8 mouse cellular contexts compared by ENCODE assay signal in the genomic region with DNA sequence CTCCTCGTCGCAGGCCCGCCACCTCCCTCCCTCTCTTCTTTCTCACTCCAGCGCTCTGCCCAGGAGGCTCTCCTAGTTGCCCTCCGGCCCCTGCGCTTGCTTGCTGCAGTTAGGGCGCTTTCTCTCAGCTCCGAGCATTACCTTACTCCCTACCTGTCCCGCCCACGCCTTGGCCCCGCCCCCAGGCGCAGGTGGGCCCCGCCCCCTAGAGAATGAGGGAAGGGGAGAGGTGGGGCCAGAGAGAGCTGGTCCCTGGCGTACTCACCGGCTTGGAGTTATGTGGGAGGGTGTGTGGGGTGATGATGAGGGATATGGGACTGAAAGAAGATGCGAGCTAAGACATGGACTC. TPM values are rescaled to one million over a fixed set of nuclear protein-coding genes. Genes with fewer than 3 reads are reported as not detected.
DNase-seq lines count a peak whose midpoint lies in the region; ATAC-seq lines count a peak whose summit lies in the region.

No protein-coding gene starts in this region.

- H3K27ac ChIP-seq in embryonic facial prominence, embryonic 14.5 days (replicated peaks; ENCODE audit: low read depth, low read length), result peak overlapping the region; percentile 61
- no peak overlapping the region for H3K27ac ChIP-seq in liver, embryonic 13.5 days
- no peak overlapping the region for H3K27ac ChIP-seq in neural tube, embryonic 14.5 days (ENCODE audit: low read depth, low read length)

- peaks cover 9% of the 10 kb centered on the region; the same call in 1 of the 2 replicates for H3K27me3 ChIP-seq in embryonic facial prominence, embryonic 14.5 days (replicated peaks; ENCODE audit: control insufficient read depth, insufficient read depth, low read length)
- peaks cover 73% of the 10 kb centered on the region for H3K27me3 ChIP-seq in liver, embryonic 13.5 days
- H3K27me3 ChIP-seq in neural tube, embryonic 14.5 days (ENCODE audit: control insufficient read depth, insufficient read depth, low read length), result peaks cover 4% of the 10 kb centered on the region; the same call in 1 of the 2 replicates

- no peaks in the 10 kb centered on the region for H3K36me3 ChIP-seq in embryonic facial prominence, embryonic 14.5 days (ENCODE audit: control insufficient read depth, insufficient read depth, low read length)
- no peaks in the 10 kb centered on the region for H3K36me3 ChIP-seq in liver, embryonic 13.5 days
- H3K36me3 ChIP-seq in neural tube, embryonic 14.5 days (ENCODE audit: control insufficient read depth, insufficient read depth, low read length), result no peaks in the 10 kb centered on the region

- peak; percentile 14 for ATAC-seq in CD4-positive, CD25-positive, alpha-beta regulatory T cell, adult 4 months
- ATAC-seq in embryonic facial prominence, embryonic 14.5 days (ENCODE audit: low read depth), result peak; percentile 84
- no peak for ATAC-seq in liver, embryonic 13.5 days (ENCODE audit: low read depth)
- ATAC-seq in neural tube, embryonic 14.5 days (ENCODE audit: low read depth), result peak; percentile 70

- peak overlapping the region; percentile 71 for H3K4me3 ChIP-seq in embryonic facial prominence, embryonic 14.5 days (ENCODE audit: low read depth, low read length)
- peak overlapping the region; percentile 57 for H3K4me3 ChIP-seq in liver, embryonic 13.5 days (replicated peaks)
- peak overlapping the region; percentile 63 for H3K4me3 ChIP-seq in neural tube, embryonic 14.5 days (ENCODE audit: low read depth, low read length)

- peaks cover 4% of the 10 kb centered on the region; the same call in 1 of the 2 replicates for H3K4me1 ChIP-seq in embryonic facial prominence, embryonic 14.5 days (ENCODE audit: control insufficient read depth, insufficient read depth, low read length)
- peaks cover 12% of the 10 kb centered on the region for H3K4me1 ChIP-seq in liver, embryonic 13.5 days (replicated peaks)
- no peaks in the 10 kb centered on the region for H3K4me1 ChIP-seq in neural tube, embryonic 14.5 days (ENCODE audit: control insufficient read depth, insufficient read depth, low read length)

- WGBS in embryonic facial prominence, embryonic 14.5 days, result under 1% methylated on average over 16 of the region's 16 CpGs
- 3% methylated on average over 16 of the region's 16 CpGs for WGBS in liver, embryonic 13.5 days (ENCODE audit: insufficient replicate concordance)
- 0% methylated on average over 16 of the region's 16 CpGs for WGBS in neural tube, embryonic 14.5 days

- H3K9ac ChIP-seq in embryonic facial prominence, embryonic 14.5 days (ENCODE audit: low read depth, low read length), result peak overlapping the region; percentile 68
- H3K9ac ChIP-seq in liver, embryonic 13.5 days, result peak overlapping the region; percentile 15; the same call in 1 of the 2 replicates
- peak overlapping the region; percentile 53 for H3K9ac ChIP-seq in neural tube, embryonic 14.5 days (replicated peaks; ENCODE audit: low read depth, low read length)

- H3K4me2 ChIP-seq in embryonic facial prominence, embryonic 14.5 days (ENCODE audit: low read depth, low read length), result peak overlapping the region; percentile 98
- peak overlapping the region; percentile 74 for H3K4me2 ChIP-seq in liver, embryonic 13.5 days
- peak overlapping the region; percentile 99 for H3K4me2 ChIP-seq in neural tube, embryonic 14.5 days (ENCODE audit: low read depth, low read length)

- no peaks in the 10 kb centered on the region for H3K9me3 ChIP-seq in embryonic facial prominence, embryonic 14.5 days (ENCODE audit: control insufficient read depth, low read length)
- H3K9me3 ChIP-seq in liver, embryonic 13.5 days (replicated peaks), result no peaks in the 10 kb centered on the region
- no peaks in the 10 kb centered on the region for H3K9me3 ChIP-seq in neural tube, embryonic 14.5 days (ENCODE audit: control insufficient read depth, low read length)

- DNase-seq in embryo, embryonic 11.5 days (ENCODE audit: low read depth, low spot score), result peak; percentile 14
- DNase-seq in embryo, embryonic 10.5 days (ENCODE audit: low spot score), result no peak
- DNase-seq in embryonic facial prominence, embryonic 14.5 days (ENCODE audit: low spot score), result peak; percentile 65
- DNase-seq in kidney, adult 11 months, result peak; percentile 87
- DNase-seq in liver, embryonic 13.5 days, result no peak
- DNase-seq in yolk sac, embryonic 10.5 days (ENCODE audit: low spot score), result peak; percentile 87

RNA-seq across cellular contexts. Expression of gene B4galnt3, which starts 0.4 kb away (rescaled TPM):
- polyA plus RNA-seq in CD4-positive, CD25-positive, alpha-beta regulatory T cell, adult 4 months (2017; shearing (Covaris generic)), result not detected
- 1.1 and 1.3 TPM in 2 replicates for polyA plus RNA-seq in embryonic facial prominence, embryonic 14.5 days (2014; fragmentation: Nextera tagmentation; extraction: Ambion mirVana)
- 0.16 and 0.29 TPM in 2 replicates for polyA plus RNA-seq in liver, embryonic 13.5 days (2015; fragmentation: Nextera tagmentation; extraction: Ambion mirVana)
- 0.09 TPM in 2 replicates for polyA plus RNA-seq in neural tube, embryonic 14.5 days (2014; fragmentation: Nextera tagmentation; extraction: Ambion mirVana)

RNA-seq across cellular contexts. Expression of gene D330020A13Rik, which starts 0.6 kb away (rescaled TPM):
- not detected for polyA plus RNA-seq in CD4-positive, CD25-positive, alpha-beta regulatory T cell, adult 4 months (2017; shearing (Covaris generic))
- 0.46 and 0.71 TPM in 2 replicates for polyA plus RNA-seq in embryonic facial prominence, embryonic 14.5 days (2014; fragmentation: Nextera tagmentation; extraction: Ambion mirVana)
- not detected in 2 replicates for polyA plus RNA-seq in liver, embryonic 13.5 days (2015; fragmentation: Nextera tagmentation; extraction: Ambion mirVana)
- polyA plus RNA-seq in neural tube, embryonic 14.5 days (2014; fragmentation: Nextera tagmentation; extraction: Ambion mirVana), result not detected in 2 replicates

Comparison
In these comparisons a context has a peak if more than half of its experiments do, and no peak if none do; other contexts are left out.
1. DNase-seq: peak in embryo, embryonic 11.5 days (single experiment), embryonic facial prominence, embryonic 14.5 days (single experiment), kidney, adult 11 months (single experiment) and yolk sac, embryonic 10.5 days (single experiment); none in embryo, embryonic 10.5 days (single experiment) and liver, embryonic 13.5 days (single experiment).
2. H3K9ac ChIP-seq: peak in every context shown above with its lines; median percentile 68 in embryonic facial prominence, embryonic 14.5 days; 53 in neural tube, embryonic 14.5 days; 15 in liver, embryonic 13.5 days.
3. Peak in every context shown above with its lines, with median percentiles within 50 percentile points of each other: H3K4me2 ChIP-seq and H3K4me3 ChIP-seq.